Mouse (Mus musculus): ENCODE data around the gene Gga1.

Gga1 gene

DNA sequence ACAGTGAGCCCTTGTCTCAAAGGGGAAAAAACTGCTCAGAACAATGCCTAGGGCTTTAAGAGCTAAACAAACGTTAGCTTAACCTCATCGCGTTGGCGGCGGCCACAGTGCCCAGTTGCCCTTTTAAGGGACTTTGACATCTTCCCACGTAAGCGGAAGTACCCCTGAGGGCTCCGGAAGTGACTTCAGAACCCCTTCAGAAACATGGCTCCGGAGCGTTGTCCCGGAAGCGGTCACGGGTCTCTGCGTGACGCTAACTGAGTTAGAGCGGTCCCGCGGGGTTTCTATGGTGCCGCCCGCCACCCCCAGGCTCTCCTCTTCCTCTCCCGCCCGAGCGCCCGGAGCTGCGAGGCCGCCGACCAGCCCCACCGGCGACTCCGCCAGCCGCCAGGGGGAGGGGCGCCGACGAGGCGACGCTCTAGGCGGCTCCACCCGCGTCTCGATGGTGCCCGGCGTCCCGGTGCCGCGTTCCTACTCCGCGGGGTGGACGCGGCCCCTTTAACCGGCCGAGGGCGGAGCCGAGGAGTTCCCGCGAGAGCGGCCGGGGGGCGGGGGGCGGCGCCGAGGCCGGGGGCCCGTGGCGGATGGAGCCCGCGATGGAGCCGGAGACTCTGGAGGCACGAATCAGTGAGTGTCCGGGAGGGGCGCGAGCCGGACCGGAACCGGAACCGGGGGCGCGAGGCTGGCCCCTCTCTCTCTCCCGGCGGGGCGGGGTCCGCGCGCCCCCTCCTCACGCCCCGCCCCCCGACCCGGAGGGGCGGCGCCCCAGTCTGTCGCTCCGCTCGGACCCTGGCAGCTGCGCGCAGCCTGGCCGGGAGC lies at the start of gene Gga1:
Gene Gga1 (plus strand): TSS at position 200 of the 819 bp plus-strand sequence.
- DNase-seq, result peak; percentile 90 to 91

DNA sequence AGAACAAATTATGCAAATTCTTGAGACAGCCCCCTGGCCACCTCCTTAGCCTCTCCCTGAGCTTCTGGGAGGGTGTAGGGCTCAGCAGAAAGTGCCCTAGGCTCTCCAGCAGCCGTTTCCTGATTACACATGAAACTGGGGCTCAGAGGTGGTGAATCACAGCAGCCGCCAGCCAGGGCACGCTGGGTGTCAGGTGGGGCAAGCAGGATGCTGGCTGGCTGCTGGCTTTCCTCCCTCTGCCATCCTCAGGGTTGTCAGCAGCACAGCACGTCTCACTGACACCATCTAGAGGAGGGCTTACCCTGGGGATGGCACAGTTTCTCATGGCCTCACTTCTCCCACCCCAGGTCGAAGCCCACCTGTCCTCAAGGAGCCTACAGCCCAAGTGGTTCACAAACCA lies 48.7 kb upstream of the Gga1 start:
- peak; percentile 60 to 81 for DNase-seq

DNA sequence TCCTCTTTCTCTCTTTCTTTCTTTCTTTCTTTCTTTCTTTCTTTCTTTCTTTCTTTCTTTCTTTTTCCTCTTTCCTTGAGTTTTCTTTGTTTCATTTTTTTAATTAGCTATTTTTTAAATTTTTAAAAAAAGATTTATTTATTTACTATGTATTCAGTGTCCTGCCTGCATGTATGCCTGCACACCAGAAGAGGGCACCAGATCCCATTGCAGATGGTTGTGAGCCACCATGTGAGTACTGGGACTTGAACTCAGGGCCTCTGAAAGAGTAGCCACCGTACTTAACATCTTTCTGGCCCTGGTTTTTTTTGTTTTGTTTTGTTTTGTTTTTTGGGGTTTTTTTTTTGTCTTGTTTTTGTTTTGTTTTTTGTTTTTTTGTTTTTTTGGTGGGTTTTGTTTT lies 47.4 kb upstream of the Gga1 start:
- no peak for DNase-seq

DNA sequence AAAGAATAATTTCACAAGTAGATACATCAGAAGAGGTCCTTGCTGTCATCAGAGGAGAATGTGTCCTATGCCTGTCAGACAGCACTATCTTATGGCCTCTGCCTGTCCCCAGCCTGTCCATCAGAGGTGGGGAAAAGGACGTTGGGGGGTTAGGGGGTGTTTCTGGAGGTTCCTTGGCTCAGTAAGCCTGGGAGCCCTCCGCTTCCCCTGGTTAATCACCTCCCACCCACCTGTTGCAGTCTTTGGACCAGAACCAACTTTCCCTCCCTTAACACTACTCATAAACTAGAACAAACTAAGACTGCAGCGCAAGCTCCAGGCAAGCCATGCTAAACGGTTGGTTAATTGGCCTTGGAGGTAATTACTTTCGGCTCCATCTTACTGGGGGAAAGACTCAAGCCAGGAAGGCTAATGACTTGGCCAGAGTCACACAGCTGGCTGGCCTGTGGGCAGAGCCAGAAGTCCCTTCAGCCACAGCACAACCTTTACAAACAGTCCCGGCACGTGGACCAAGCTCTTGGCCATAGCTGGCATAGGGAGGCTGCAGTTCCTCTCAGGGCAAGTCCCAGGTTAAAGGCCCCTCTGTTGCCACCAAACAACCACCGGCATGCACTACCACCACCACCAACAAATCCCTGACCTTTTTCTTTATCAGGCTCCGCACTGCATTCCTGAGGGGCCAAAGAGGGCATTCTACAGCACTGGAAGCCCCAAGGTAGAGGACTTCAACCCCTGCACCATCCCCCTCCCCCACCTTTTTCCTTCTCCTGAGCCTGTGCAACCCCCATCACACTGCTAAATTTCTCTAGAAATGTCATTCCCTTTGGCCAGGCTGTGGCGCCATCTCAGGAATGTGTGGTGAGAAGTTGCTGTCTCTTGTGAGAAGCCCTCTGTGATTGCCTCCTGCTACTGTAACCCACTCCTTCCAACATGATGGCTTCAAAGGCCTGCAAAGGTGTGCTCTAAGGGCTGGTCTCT lies 46.0 kb upstream of the Gga1 start:
- DNase-seq, result no peak

DNA sequence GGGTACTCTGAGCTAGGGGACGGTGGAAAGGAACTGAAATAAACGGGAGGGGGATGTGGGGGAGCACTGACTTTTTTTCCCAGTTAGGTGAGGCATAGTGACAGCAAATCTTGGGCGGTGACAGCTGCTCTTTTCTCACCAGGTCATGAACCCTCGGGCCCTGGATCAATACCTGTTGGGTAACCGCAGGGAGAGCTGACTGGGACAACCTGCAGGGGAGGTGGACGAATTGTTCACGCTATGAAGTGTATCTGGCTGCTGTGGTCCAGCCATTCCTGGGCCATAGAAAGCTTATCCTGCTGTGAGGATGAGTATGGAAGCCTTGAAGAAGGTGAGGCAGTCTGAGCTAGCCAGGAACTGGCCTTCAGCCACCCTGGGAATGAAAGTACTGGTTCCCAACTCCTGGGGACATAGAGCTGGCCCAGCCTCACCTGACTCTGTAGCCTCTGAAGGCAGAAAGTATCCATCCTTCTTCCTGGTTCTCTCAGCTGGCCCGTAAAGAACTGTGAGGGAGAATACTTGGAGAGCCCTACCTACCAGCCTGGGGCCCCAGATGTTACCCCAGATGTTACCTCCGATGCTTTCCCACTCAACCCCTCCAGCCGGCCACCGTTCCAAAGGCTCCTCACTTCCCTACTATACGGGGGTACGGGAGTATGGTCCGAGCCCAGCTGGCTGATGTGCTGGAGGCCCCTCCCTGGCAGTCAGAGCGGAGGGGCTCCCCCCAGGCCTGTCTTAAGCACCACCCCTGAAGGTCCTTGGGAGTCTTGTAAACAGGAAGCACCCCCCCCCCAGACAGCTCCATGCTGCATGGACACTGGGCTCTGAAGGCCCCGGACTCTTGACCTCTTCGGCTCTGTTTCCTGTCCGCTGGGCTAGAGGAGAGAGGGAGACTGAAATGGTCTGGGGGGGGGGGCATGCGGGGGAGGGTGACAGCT lies 45.0 kb upstream of the Gga1 start:
- DNase-seq, result no peak

DNA sequence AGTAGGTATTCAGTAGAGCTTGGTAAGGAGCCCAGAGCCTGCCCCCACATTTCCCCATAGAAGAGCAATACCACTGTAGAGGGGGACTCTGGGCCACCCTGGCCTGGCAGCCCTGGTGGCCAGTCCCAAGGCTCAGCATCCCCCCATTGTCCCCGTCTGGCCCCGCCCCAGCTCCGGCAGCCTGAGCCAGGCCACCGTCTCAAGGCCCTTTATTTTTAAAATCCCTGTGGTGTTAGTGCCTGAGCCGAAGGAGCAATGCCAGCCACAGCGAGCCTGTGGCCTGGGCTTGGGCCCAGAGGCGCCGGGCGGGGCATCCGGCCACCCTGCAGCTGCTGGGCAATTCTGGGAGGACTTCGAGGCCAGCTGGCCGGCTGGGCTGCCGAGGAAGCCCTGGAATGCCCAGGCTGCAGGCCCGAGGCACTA lies 44.3 kb upstream of the Gga1 start:
- DNase-seq, result no peak

DNA sequence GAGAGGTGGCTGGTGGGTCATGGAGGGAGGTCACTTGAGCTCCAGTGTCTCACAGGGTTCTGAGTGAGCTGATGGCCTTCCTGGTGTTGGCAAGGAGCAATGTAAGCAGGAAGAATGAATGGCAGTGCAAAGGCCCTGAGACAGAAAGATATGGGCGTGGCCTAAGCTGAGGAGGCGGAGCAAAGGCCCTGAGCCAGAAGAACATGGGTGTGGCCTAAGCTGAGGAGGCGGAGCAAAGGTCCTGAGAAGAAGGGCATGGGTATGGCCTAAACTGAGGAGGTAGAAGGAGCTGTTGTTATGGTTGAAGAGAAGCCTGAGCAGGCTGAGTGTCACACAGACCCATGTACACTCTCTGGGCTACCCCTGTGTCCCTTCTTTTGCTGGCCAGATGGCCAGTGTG lies 43.4 kb upstream of the Gga1 start:
- no peak for DNase-seq

DNA sequence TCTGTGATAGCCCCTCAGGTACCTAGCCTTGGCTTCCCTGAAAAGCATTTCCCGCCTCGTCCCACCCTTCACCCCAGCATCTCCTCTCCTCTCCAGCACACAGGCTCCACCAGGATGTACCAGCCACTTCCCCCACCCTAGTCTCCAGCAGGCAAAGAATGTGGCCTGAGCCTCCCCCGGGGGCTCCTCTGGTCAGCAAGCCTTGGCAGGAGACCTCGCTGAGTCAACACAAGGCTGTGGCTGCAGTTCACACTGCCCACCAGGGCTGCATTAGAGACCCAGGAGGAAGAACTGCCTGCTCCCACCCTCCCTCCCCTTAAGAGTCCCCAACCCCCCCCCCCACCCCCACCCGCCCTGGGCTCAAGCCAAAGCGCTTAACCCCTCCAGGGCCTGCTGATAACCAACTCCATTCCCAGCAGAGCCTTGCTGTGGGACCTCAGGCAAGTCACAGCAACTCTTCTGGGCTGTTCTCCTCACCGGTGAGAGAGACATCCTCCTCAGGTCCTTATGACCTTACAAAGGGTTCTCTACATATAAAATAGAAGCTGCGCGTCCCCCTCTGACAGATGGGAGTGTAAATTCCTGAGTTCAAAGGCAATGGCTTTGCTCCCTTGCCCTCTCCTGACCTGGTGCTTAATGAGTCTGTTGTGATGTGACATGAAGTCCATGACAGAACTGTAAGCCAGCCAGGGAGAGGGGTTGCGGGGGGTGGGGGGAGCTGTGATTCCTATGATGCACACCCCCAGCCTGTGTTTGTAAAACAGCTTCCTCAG lies 42.6 kb upstream of the Gga1 start:
- no peak for DNase-seq

DNA sequence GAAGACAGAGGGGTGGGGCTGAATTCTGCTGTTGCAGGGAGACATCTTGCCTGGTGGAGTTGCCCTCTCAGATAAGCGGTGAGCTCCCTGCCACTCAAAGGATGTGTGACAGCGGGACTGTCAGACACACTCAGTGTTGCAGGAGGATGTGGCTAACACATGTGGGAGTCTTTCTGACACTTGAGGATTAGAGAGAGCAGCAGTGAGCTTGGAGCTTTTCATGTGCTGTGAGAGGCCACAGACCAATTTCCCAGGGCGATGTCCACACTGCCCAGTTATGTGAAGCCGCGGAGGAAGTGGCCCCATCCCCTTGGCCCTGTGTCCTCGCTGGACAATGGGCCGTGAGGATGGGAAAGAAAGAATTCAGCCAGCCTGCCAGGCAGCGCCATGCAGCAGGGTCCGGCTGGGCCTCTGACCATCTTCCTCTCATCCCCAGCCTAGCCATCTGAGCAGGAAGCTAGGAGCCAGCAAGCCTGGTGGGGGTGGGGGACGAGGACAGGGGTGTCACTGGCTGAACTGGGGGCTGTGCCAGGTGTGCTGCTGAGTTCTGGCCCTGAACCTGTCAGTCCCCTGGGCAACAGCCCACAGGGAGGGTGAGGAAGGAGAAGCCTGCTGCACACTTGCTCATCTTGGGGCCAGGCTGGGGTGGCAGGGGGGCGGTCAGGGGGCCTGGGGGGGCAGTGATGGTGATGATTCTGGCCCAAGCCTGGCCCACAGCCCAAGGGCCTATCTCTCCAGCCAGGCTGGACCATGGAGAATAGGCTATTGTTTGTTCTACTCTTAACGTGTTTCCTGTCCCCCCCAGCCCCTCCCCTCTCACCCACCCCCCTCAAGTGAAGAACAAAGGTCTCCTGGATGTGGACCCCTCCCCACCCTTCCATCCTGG lies 41.5 kb upstream of the Gga1 start:
- peak; percentile 17 to 47 for DNase-seq

DNA sequence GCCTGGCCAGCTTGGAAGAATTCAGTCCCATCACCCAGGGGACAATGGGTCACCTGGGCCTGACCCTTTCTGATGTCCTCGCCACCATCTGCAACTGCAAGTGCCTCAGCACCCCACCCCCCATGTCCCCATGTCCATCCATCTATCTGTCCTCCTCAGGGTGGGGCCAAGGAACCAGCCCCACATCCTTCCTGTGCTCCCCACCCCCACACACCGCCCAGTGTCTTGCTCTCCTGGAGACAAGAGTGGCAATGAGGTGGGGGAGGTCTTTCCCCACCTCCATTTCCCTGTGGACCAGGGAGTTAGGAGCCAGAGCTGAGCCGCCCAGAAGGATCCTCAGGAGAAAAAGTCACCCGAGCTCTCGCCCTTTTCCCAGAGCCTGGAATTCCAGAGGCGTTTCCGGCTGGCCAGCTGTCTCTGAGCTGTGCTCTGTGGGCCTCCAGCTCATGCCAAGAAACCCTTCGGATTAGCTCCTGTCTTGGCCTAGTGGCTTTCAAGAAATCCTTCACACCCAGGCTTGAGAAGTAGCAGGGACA lies 40.8 kb upstream of the Gga1 start:
- no peak for DNase-seq

DNA sequence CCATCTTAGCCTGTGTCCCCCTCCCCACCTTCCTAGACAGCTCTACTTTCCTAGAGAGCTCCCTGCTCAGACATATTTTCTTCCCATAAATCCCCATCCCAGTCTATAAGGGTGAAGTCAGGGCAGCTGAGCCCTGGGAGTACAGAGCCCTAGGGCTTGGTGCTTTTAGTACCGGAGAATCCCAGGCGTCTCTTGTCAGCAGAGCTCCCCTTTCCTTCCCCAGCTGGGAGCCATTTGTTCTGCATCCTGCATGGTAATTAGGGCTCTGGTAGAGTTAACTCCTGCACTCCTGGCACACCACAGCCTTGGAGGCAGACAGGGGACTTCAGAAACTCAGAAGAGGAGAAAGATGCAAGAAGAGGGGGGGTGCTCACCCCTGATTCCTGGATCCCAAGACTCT lies 37.2 kb upstream of the Gga1 start:
- DNase-seq, result no peak

DNA sequence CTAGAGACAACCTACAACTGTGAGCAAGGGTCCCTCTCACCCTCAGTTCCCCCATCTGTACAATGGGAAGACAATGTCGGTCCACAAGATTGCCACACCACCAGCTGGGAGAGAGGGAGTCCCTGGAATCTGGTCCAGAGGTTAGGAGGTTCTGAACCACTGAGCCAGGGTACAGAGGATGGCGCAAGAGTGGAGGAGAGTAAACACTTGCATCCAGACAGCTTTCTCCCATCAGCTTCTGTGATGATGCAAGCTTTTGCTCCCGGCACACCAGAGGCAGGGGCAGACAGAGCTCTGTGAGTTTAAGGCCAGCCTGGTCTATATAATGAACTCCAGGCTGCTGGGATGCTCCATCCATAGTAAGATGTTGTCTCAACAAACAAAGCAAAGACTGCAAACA lies 36.7 kb upstream of the Gga1 start:
- DNase-seq, result no peak

DNA sequence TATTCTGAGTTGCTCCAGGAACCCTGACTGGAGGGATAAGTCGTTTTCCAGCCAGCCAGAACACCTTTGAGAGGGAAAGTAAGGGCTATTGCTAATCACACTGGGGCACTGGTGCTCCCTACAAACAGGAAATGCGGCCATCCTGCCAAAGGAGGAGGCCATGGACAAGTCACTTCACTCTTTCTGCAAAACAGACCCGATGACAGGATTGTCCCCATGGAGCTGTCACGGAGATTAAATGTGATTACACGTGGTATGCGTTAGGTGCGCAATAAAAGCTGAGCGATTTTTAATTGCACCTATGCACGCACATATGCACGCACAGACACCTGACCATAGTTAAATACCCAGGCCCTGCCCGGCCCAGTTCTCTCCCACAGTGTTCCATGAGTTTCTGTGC lies 36.2 kb upstream of the Gga1 start:
- DNase-seq, result no peak

DNA sequence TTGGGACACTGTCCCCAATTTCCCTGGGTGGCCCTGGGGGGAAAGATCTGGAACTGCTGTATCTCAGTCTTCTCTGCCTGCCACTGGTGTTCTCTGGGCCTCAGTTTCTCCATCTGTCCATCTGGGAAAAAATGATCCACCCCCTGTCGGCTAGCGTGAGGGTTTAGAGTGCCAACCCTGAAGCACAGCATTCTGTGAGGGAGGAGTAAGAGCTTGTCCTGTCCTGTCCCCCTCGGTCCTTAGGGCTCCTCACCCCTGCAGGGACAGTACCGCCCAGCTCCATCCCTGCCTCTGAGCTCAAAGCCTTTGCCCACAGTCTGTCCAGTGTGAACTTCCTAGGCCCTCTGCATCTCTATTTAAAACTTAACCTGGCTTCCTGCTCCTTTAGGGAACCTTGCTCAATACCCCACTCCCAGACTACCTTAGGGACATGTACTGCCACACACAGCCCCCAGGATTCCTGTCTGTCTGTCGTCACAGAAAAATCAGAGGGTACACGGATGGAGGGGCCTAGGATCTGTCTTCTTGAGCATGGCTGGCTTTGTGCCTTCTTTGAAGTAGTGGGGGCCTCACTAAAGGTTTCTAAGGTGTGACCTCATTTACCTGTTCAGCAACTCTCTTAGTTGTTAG lies 35.7 kb upstream of the Gga1 start:
- no peak for DNase-seq

DNA sequence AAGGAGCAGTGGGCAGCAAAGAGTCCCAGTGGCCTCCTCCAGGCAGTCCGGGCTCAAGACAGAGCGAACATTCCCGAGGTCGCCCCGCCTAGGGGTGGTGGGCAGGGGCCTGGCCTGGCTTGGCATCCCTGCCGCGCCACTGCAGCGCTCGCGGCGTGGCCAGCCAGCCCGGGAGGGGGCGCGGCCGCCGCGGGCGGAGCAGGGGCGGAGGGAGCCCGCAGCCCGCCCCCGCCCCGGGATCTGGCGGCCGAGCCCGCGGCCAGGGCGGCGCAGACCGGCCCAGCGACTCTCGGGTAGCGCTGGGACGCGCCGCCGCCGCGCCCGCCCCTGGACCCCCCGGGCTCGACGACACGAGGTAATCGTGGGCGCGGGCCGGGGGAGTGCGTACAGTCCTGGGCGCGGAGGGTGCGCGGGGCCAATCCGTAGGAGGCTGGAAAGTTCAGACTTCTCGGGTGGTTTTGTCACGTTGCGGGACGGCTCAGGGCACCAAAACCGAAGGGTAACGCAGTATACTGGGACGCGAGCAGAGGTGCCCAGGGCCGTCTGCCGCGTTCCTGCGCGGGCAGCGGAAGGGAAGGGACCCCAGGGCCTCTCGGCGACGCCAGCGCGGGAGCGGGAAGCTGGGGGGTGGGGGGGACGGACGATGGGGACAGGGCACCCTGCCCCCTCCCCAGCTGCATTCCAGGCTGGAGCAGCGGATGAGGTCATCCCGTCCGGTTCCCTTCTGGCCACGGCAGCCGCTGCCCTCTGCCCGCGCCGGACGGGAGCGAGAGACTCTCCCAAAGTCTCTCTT lies 34.4 kb upstream of the Gga1 start, which contains the start of gene Cdc42ep1:
Gene Cdc42ep1 (plus strand): TSS at position 254 of the 793 bp plus-strand sequence.
- no peak for DNase-seq

DNA sequence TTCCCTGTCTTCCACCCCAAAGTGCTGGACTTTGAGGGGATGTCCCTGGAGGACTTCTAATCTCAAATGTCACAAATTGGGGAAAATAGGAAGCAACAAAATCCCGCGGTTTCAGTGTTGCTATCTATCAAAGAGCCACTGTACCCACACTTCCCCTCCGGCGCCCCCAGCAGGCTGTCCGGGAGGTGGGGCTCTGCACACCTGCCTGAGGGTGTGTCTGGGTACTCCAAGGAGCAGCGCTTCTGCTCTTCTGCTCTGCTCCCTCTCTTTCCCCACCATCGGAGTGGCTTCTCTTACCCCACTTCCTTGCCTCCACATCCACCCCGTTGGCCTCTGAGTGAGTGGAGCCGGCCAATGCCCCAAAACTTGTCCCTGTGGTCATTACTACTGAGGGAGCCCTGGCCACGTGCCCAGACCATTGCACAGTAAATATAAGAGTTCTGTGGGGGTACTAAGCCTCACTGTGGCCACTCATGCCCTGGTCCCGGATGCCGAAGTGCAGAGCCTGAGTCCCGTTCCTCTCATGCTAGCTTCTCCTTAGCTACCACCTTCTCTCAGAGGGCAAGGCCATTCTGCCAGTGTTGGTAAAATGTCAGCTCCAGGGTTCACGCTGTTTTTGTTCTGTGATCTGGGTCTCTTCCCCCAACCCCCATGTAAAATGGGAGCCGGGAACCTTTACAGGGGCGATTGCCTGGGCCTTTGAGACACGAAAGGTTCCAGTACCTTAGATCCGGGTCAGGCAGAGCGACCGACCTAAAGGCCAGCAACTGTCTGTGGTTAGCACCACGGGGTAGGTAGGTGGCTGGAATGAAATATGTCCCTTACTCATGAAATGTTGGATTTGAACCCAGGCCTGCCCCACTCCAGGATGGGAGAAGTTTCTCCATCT lies 33.2 kb upstream of the Gga1 start:
- peak; percentile 74 to 77 for DNase-seq

DNA sequence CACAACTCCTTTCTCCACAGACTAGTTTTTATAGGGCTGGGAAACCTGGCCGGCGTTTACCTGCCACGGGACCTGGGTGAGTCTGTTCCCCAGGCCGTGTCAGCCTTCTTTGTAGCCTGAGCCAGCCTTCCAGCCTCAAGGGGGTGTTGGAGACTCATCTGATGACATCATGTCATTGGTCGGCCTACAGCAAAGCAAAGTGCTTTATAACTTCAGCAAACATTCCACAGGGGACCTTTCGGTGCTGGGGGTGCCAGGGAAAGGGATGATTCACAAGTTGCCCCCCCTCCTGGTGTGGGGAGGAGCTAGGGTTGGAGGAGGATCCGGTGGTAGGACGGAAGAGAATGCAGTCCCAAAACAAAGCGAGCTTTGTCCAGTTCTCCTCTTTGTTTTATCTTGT lies 32.2 kb upstream of the Gga1 start:
- DNase-seq, result no peak

DNA sequence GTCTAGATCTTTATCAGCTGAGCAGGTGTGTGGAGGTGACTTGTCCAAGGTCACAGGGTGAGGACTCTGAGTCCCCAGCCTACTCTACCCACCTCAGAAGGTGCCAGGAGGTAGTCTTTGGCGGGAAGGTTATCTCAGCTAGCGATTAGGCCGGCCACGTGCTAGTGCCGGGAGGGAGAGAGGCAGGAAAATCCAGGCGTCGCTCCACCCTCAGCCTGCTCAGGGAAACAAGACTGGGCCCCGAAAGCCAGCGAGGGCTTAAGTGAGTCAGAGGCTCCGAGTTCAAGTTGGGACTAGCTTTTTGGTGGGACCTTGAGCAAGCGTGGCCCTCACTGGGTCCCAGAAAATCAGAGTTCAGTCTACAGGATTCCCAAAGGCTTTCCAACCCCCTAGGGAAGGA lies 31.7 kb upstream of the Gga1 start:
- DNase-seq, result no peak

All from thymus, postnatal 36 days (tissue).